In the genomic region with DNA sequence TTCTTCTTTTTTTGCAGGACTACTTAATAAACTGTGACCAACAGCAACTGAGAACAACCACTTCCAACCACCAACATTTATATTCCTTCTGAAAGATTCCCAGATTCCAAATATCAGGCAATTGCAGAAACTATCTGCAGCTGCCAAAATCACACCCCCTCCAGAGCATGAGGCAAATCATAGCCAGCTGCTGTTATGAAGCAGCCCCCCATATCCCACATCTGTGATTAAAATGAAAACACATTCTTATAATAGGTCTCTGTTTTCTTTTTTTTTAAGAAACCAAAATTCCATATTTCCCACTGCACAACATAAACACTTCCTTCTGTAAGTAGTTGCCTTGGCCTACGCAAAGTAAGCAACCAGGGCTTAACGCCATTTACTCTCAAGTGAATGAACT, we compare ENCODE assay signal across 31 mouse cellular contexts.
"Had no signal": no experiment of that assay in that cellular context is flagged by ENCODE, and none has a peak within 500 bp of the region (broad histone marks: within the 10 kb centered on the region; RNA-seq: fewer than 3 reads in every experiment).

No protein-coding gene starts in this region.

- H3K9ac ChIP-seq: limb, embryonic 12.5 days; limb, embryonic 15.5 days; liver, embryonic 12.5 days; liver, embryonic 13.5 days; liver, embryonic 14.5 days; liver, embryonic 15.5 days; liver, postnatal 0 days; lung, embryonic 14.5 days; lung, embryonic 15.5 days; midbrain, embryonic 12.5 days; midbrain, embryonic 13.5 days; midbrain, embryonic 15.5 days; neural tube, embryonic 12.5 days; neural tube, embryonic 13.5 days had no signal

- H3K27me3 ChIP-seq: limb, embryonic 12.5 days; liver, embryonic 12.5 days; liver, embryonic 13.5 days; liver, embryonic 15.5 days; lung, embryonic 15.5 days; megakaryocyte, embryonic 14.5 days; midbrain, embryonic 12.5 days; midbrain, embryonic 13.5 days; midbrain, embryonic 15.5 days; neural tube, embryonic 12.5 days; neural tube, embryonic 13.5 days had no signal

- H3K4me1 ChIP-seq: liver, embryonic 15.5 days had no signal

- H3K36me3 ChIP-seq: limb, embryonic 12.5 days; limb, embryonic 15.5 days; liver, embryonic 12.5 days; liver, embryonic 13.5 days; liver, embryonic 15.5 days; lung, embryonic 15.5 days; midbrain, embryonic 10.5 days; midbrain, embryonic 12.5 days; midbrain, embryonic 13.5 days; midbrain, embryonic 15.5 days; neural tube, embryonic 12.5 days; neural tube, embryonic 13.5 days had no signal

- ATAC-seq: liver, embryonic 12.5 days; liver, postnatal 0 days; lung, postnatal 0 days; midbrain, embryonic 13.5 days; midbrain, embryonic 15.5 days; midbrain, embryonic 16.5 days had no signal

- H3K4me3 ChIP-seq: limb, embryonic 12.5 days; limb, embryonic 15.5 days; liver, embryonic 12.5 days; liver, embryonic 13.5 days; liver, embryonic 15.5 days; lung, embryonic 15.5 days; megakaryocyte, embryonic 14.5 days; midbrain, embryonic 10.5 days; midbrain, embryonic 12.5 days; midbrain, embryonic 13.5 days; midbrain, embryonic 15.5 days; myocyte; neural tube, embryonic 12.5 days; neural tube, embryonic 13.5 days had no signal

- H3K4me2 ChIP-seq: limb, embryonic 12.5 days; limb, embryonic 15.5 days; liver, embryonic 11.5 days; liver, embryonic 12.5 days; liver, embryonic 13.5 days; liver, embryonic 15.5 days; lung, embryonic 14.5 days; lung, embryonic 15.5 days; midbrain, embryonic 11.5 days; midbrain, embryonic 12.5 days; midbrain, embryonic 13.5 days; midbrain, embryonic 15.5 days; neural tube, embryonic 12.5 days; neural tube, embryonic 13.5 days had no signal

- H3K27ac ChIP-seq: limb, embryonic 12.5 days; limb, embryonic 15.5 days; liver, embryonic 12.5 days; liver, embryonic 13.5 days; liver, embryonic 14.5 days; liver, embryonic 15.5 days; lung, embryonic 15.5 days; macrophage; midbrain, embryonic 10.5 days; midbrain, embryonic 12.5 days; midbrain, embryonic 13.5 days; midbrain, embryonic 15.5 days; neural tube, embryonic 12.5 days; neural tube, embryonic 13.5 days had no signal

- DNase-seq: left cerebral cortex, postnatal 4 days; liver; liver, embryonic 13.5 days; liver, postnatal 0 days; lung, adult 18-20 months; lung, adult 2 months; lung, embryonic 14.5 days; lung, postnatal 10 days; lung, postnatal 14 days; lung, postnatal 36 days; lung, postnatal 4 days; midbrain, embryonic 14.5 days had no signal

- H3K9me3 ChIP-seq: limb, embryonic 15.5 days; liver, embryonic 13.5 days; liver, embryonic 15.5 days; lung, embryonic 15.5 days; midbrain, embryonic 10.5 days; midbrain, embryonic 12.5 days; midbrain, embryonic 13.5 days; midbrain, embryonic 15.5 days; neural tube, embryonic 12.5 days; neural tube, embryonic 13.5 days had no signal
